ENCODE assay signal across 8 mouse cellular contexts in genomic region chr1:167337463-167338095, GRCm38 (mm10). TPM values are rescaled to one million over a fixed set of nuclear protein-coding genes. Genes with fewer than 3 reads are reported as not detected.
DNase-seq lines count a peak whose midpoint lies in the region; ATAC-seq and TF ChIP-seq lines count a peak whose summit lies in the region.

No protein-coding gene starts in this region.

- peaks cover 7% of the 10 kb centered on the region for H3K36me3 ChIP-seq in hindbrain, embryonic 10.5 days
- peaks cover 7% of the 10 kb centered on the region for H3K36me3 ChIP-seq in hindbrain, embryonic 13.5 days
- no peaks in the 10 kb centered on the region for H3K36me3 ChIP-seq in kidney, adult 2 months (ENCODE audit: control insufficient read depth, insufficient read depth, low read length)
- no peaks in the 10 kb centered on the region; the same call in 1 of the 2 replicates for H3K36me3 ChIP-seq in limb, embryonic 11.5 days (ENCODE audit: control insufficient read depth, insufficient read depth, low read length)
- 0 out of 2 replicates have a peak, but pooled peaks cover 2% of the 10 kb centered on the region for H3K36me3 ChIP-seq in stomach, embryonic 15.5 days

- no peak overlapping the region for H3K27ac ChIP-seq in hindbrain, embryonic 10.5 days
- no peak overlapping the region for H3K27ac ChIP-seq in hindbrain, embryonic 13.5 days
- H3K27ac ChIP-seq in kidney, adult 2 months (ENCODE audit: insufficient read depth, low read depth, low read length), result no peak overlapping the region
- H3K27ac ChIP-seq in limb, embryonic 11.5 days (replicated peaks; ENCODE audit: low read depth, low read length), result no peak overlapping the region
- H3K27ac ChIP-seq in stomach, embryonic 15.5 days, result no peak overlapping the region

- no peak overlapping the region for H3K4me2 ChIP-seq in hindbrain, embryonic 13.5 days
- no peak overlapping the region for H3K4me2 ChIP-seq in limb, embryonic 11.5 days (ENCODE audit: low read depth, severe bottlenecking)
- H3K4me2 ChIP-seq in stomach, embryonic 15.5 days, result no peak overlapping the region

- peaks cover 9% of the 10 kb centered on the region for H3K4me1 ChIP-seq in hindbrain, embryonic 10.5 days (replicated peaks)
- H3K4me1 ChIP-seq in hindbrain, embryonic 13.5 days (replicated peaks), result peaks cover 3% of the 10 kb centered on the region; the same call in 1 of the 2 replicates
- no peaks in the 10 kb centered on the region for H3K4me1 ChIP-seq in kidney, adult 2 months (ENCODE audit: control insufficient read depth, insufficient read depth, low read length)
- H3K4me1 ChIP-seq in limb, embryonic 11.5 days (ENCODE audit: control insufficient read depth, insufficient read depth, low read length), result no peaks in the 10 kb centered on the region
- H3K4me1 ChIP-seq in stomach, embryonic 15.5 days, result no peaks in the 10 kb centered on the region

- peaks cover 21% of the 10 kb centered on the region for H3K27me3 ChIP-seq in hindbrain, embryonic 10.5 days (ENCODE audit: insufficient read depth, poor library complexity, severe bottlenecking)
- H3K27me3 ChIP-seq in hindbrain, embryonic 13.5 days, result peaks cover 10% of the 10 kb centered on the region
- H3K27me3 ChIP-seq in kidney, adult 2 months (replicated peaks; ENCODE audit: control insufficient read depth, insufficient read depth, low read length), result no peaks in the 10 kb centered on the region
- no peaks in the 10 kb centered on the region for H3K27me3 ChIP-seq in limb, embryonic 11.5 days (ENCODE audit: control insufficient read depth, insufficient read depth, low read length)
- H3K27me3 ChIP-seq in stomach, embryonic 15.5 days (replicated peaks), result no peaks in the 10 kb centered on the region; the same call in 1 of the 2 replicates

- H3K4me3 ChIP-seq in hindbrain, embryonic 10.5 days, result no peak overlapping the region
- H3K4me3 ChIP-seq in hindbrain, embryonic 13.5 days, result no peak overlapping the region
- no peak overlapping the region for H3K4me3 ChIP-seq in kidney, adult 2 months (ENCODE audit: insufficient read depth, low read depth, low read length)
- H3K4me3 ChIP-seq in limb, embryonic 11.5 days (ENCODE audit: low read depth, low read length), result no peak overlapping the region
- H3K4me3 ChIP-seq in stomach, embryonic 15.5 days (replicated peaks), result no peak overlapping the region

- peak; percentile 86 for DNase-seq in hindbrain, embryonic 10.5 days (ENCODE audit: low spot score)
- DNase-seq in cerebellum, adult 9-11 months, result peak; percentile 82
- peak; percentile 81 for DNase-seq in gastrocnemius, adult 18-20 months (ENCODE audit: low spot score)
- DNase-seq in kidney, adult 2 months, result peak; percentile 84
- DNase-seq in limb, embryonic 11.5 days (ENCODE audit: low spot score), result peak; percentile 91
- DNase-seq in neural tube, embryonic 10.5 days (ENCODE audit: extremely low spot score, low spot score), result peak; percentile 88

- peak; percentile 88 for TF ChIP-seq CTCF in kidney, adult 2 months (conservative IDR thresholded peaks at IDR 0.05; ENCODE audit: insufficient read depth, insufficient read length, low read depth, low read length)

- no peak overlapping the region for H3K9ac ChIP-seq in hindbrain, embryonic 13.5 days
- H3K9ac ChIP-seq in limb, embryonic 11.5 days (ENCODE audit: low read length), result no peak overlapping the region
- no peak overlapping the region for H3K9ac ChIP-seq in stomach, embryonic 15.5 days

- no peaks in the 10 kb centered on the region for H3K9me3 ChIP-seq in hindbrain, embryonic 10.5 days
- H3K9me3 ChIP-seq in hindbrain, embryonic 13.5 days, result no peaks in the 10 kb centered on the region
- H3K9me3 ChIP-seq in limb, embryonic 11.5 days (ENCODE audit: control insufficient read depth, low read length), result no peaks in the 10 kb centered on the region
- H3K9me3 ChIP-seq in stomach, embryonic 15.5 days, result no peaks in the 10 kb centered on the region

- 20% methylated on average over 12 of the region's 12 CpGs for WGBS in hindbrain, embryonic 10.5 days
- 21% methylated on average over 12 of the region's 12 CpGs for WGBS in hindbrain, embryonic 13.5 days
- WGBS in kidney, adult 2 months, result 16% methylated on average over 12 of the region's 12 CpGs
- 23% methylated on average over 12 of the region's 12 CpGs for WGBS in limb, embryonic 11.5 days
- 19% methylated on average over 12 of the region's 12 CpGs for WGBS in stomach, embryonic 15.5 days

- no peak for ATAC-seq in hindbrain, embryonic 13.5 days (ENCODE audit: low FRiP score)
- peak; percentile 61; the same call in 1 of the 2 replicates for ATAC-seq in limb, embryonic 11.5 days (ENCODE audit: insufficient number of reproducible peaks, low FRiP score, low TSS enrichment, low read depth)
- peak; percentile 50; the same call in 1 of the 2 replicates for ATAC-seq in stomach, embryonic 15.5 days (ENCODE audit: insufficient read depth, low FRiP score, low read depth)

- no peak for TF ChIP-seq POLR2A in kidney, adult 2 months (IDR thresholded peaks at IDR 0.05; ENCODE audit: low read depth, low read length)

RNA-seq across cellular contexts. Expression of gene Aldh9a1, which starts 12.2 kb away (rescaled TPM):
- 39.5 and 48.8 TPM in 2 replicates for polyA plus RNA-seq in hindbrain, embryonic 10.5 days (2016; fragmentation: Nextera tagmentation; extraction: Ambion mirVana)
- polyA plus RNA-seq in hindbrain, embryonic 13.5 days (2015; fragmentation: Nextera tagmentation; extraction: Ambion mirVana), result 31.1 and 33.0 TPM in 2 replicates
- total RNA-seq in gastrocnemius, adult 18-20 months (2021), result 1 to 10 TPM; 2.4 to 2.5 TPM
- 150 and 171 TPM in 2 replicates for polyA plus RNA-seq in kidney, adult 2 months (2012; rRNA removed)
- polyA plus RNA-seq in limb, embryonic 11.5 days (2014; fragmentation: Nextera tagmentation; extraction: Ambion mirVana), result 36.5 and 40.2 TPM in 2 replicates
- polyA plus RNA-seq in stomach, embryonic 15.5 days (2015; fragmentation: Nextera tagmentation; extraction: Ambion mirVana), result 77.1 and 92.8 TPM in 2 replicates

RNA-seq across cellular contexts. Expression of gene Tmco1, which starts 29.4 kb away (rescaled TPM):
- polyA plus RNA-seq in hindbrain, embryonic 10.5 days (2016; fragmentation: Nextera tagmentation; extraction: Ambion mirVana), result 76.3 and 78.3 TPM in 2 replicates
- 72.5 and 73.5 TPM in 2 replicates for polyA plus RNA-seq in hindbrain, embryonic 13.5 days (2015; fragmentation: Nextera tagmentation; extraction: Ambion mirVana)
- 10 to 100 TPM; 35.2 to 39.3 TPM for total RNA-seq in gastrocnemius, adult 18-20 months (2021)
- polyA plus RNA-seq in kidney, adult 2 months (2012; rRNA removed), result 96.7 and 127 TPM in 2 replicates
- polyA plus RNA-seq in limb, embryonic 11.5 days (2014; fragmentation: Nextera tagmentation; extraction: Ambion mirVana), result 77.0 and 81.5 TPM in 2 replicates
- polyA plus RNA-seq in stomach, embryonic 15.5 days (2015; fragmentation: Nextera tagmentation; extraction: Ambion mirVana), result 86.2 and 94.3 TPM in 2 replicates

RNA-seq across cellular contexts. Expression of gene Uck2, which starts 52.5 kb away (rescaled TPM):
- 113 and 125 TPM in 2 replicates for polyA plus RNA-seq in hindbrain, embryonic 10.5 days (2016; fragmentation: Nextera tagmentation; extraction: Ambion mirVana)
- 58.4 and 63.4 TPM in 2 replicates for polyA plus RNA-seq in hindbrain, embryonic 13.5 days (2015; fragmentation: Nextera tagmentation; extraction: Ambion mirVana)
- total RNA-seq in gastrocnemius, adult 18-20 months (2021), result 10 to 100 TPM; 14.9 to 17.8 TPM
- polyA plus RNA-seq in kidney, adult 2 months (2012; rRNA removed), result 12.8 and 17.5 TPM in 2 replicates
- polyA plus RNA-seq in limb, embryonic 11.5 days (2014; fragmentation: Nextera tagmentation; extraction: Ambion mirVana), result 138 and 143 TPM in 2 replicates
- 73.3 and 79.9 TPM in 2 replicates for polyA plus RNA-seq in stomach, embryonic 15.5 days (2015; fragmentation: Nextera tagmentation; extraction: Ambion mirVana)

RNA-seq across cellular contexts. Expression of gene Mgst3, which starts 56.1 kb away (rescaled TPM):
- 74.5 and 83.9 TPM in 2 replicates for polyA plus RNA-seq in hindbrain, embryonic 10.5 days (2016; fragmentation: Nextera tagmentation; extraction: Ambion mirVana)
- polyA plus RNA-seq in hindbrain, embryonic 13.5 days (2015; fragmentation: Nextera tagmentation; extraction: Ambion mirVana), result 105 and 108 TPM in 2 replicates
- total RNA-seq in gastrocnemius, adult 18-20 months (2021), result 100 to 1,000 TPM; 146 to 183 TPM
- 560 and 626 TPM in 2 replicates for polyA plus RNA-seq in kidney, adult 2 months (2012; rRNA removed)
- 42.5 and 44.1 TPM in 2 replicates for polyA plus RNA-seq in limb, embryonic 11.5 days (2014; fragmentation: Nextera tagmentation; extraction: Ambion mirVana)
- 184 and 224 TPM in 2 replicates for polyA plus RNA-seq in stomach, embryonic 15.5 days (2015; fragmentation: Nextera tagmentation; extraction: Ambion mirVana)
